Mouse (Mus musculus) gastrocnemius, adult 18-20 months (tissue): ENCODE data around the gene Klhl35. TPM values are rescaled to one million over a fixed set of nuclear protein-coding genes. Genes with fewer than 3 reads are reported as not detected.
A peak's percentile ranks its signal among the peaks of the same experiment; 100 is the strongest.

ENCODE experiments used
- DNase-seq: peaks from one replicate; pipeline ENCODE4 v3.0.0; 2021; ENCODE audit warnings: low spot score
- total RNA-seq, 2 experiments: library from RNA; stranded (reverse); gene quantifications; 2 replicates each; pipeline ENCODE4 v1.2.3; 2021

Gene Klhl35
- total RNA-seq, 2 experiments from 2014 or later, result not detected

DNA sequence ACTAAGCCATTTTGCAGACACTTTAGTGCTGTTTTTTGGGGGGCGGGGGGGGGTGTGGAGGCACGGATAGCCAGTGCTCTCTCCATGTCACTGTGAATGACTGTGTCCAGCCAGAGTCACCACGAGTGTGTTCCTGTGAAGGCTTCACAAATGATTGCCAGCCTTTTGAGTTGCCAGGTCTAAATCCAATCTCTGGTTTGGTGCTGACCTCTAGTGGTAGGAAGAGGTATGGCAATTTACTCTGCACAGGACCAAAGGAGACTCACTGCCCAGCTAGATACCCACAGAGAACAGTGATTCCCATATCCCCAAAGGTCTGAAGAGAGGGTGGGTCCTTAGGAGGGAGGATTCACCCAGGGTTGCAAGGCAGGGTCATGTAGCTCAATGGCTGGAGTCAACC is 15.1 kb upstream of the Klhl35 start:
- DNase-seq, result peak; percentile 85

DNA sequence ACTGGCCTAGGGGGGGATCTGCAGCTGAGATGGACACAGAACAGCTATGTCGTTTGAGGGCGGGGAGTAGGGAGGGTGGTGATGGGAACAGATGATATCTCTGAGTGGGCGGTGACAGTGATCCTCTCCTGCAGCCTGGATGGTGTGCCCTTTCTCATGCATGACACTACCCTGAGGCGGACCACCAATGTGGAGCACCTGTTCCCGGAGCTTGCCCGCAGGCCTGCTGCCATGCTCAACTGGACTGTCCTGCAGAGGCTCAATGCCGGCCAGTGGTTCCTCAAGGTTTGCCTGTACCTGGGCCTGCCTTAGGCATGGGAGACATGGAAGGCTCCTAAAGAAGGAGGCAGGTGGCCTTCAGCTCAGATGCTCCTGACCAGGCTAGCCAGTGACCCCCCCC is 12.9 kb upstream of the Klhl35 start:
- DNase-seq, result no peak

- DNase-seq, result no peak
Measured at GRCm38 (mm10) chr7:99454044-99454443, 11.8 kb upstream of the Klhl35 start.

DNA sequence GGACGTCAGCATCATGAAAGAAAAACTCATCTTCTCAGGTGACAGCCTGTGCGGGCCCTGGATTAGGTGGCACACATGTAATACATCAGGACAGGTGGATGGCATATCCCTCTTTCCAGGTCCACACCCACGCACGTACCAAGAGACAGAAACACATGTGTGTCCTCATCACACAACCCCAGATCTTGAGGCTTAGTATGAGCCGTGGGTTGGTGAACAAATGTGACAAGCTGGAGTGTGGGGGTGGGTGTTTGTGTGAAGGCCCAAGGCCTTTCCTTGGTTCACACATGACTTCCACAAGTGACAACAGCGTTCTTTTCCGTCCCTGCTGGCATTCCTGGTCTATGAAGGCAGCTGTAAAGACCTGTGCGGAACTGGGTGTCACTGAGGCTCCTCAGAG is 7.0 kb upstream of the Klhl35 start:
- no peak for DNase-seq

GRCm38 (mm10) chr7:99459888-99460652 is 5.7 kb upstream of the Klhl35 start:
- DNase-seq, result no peak

DNA sequence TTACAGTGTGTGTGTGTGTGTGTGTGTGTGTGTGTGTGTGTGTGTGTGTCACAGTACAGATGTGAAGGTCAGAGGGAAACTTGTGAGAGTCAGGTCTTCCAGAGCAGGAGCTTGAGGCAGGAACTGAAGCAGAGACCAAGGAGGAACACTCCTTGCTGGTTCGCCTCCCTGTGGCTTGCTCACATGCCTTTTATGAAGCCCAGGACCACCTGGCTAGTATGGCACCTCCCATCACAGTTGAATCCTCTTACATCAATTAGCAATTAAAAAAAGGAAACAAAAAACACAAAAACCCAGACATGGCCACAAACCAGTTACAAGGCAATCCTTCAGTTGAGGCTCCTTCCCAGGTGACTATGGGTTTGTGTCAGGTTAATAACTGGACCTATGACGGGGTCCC is 2.7 kb upstream of the Klhl35 start:
- DNase-seq, result no peak

DNA sequence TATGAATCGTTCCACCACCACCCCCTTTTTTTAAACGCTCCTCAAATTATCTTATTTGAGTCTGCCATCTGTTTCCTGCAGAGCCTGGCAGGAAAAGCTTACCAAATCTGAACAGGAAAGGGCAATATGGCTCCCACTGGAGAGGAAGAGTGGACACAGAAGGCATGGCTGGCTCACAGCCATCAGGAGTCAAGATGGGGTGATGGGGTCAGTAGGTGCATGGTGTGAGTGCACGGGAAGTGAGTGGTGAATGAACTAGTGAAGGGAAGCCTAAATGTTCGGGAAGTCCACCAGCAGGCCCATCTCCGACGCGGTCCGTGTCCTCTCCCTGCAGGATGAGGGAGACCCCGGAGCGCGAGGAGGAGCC is 2.1 kb downstream of the Klhl35 start:
- DNase-seq, result no peak

- peak; percentile 32 for DNase-seq
Measured at GRCm38 (mm10) chr7:99468283-99469132, 2.7 kb downstream of the Klhl35 start.

GRCm38 (mm10) chr7:99469680-99470405 is 4.0 kb downstream of the Klhl35 start:
- DNase-seq, result no peak

- no peak for DNase-seq
Measured at GRCm38 (mm10) chr7:99471578-99471977, 5.8 kb downstream of the Klhl35 start.

- DNase-seq, result no peak
Measured at GRCm38 (mm10) chr7:99473638-99474407, 8.0 kb downstream of the Klhl35 start.

GRCm38 (mm10) chr7:99474836-99475561 is 9.2 kb downstream of the Klhl35 start:
- DNase-seq, result no peak

GRCm38 (mm10) chr7:99475562-99475911 is 9.7 kb downstream of the Klhl35 start:
- no peak for DNase-seq

GRCm38 (mm10) chr7:99476558-99477114 is 10.8 kb downstream of the Klhl35 start:
- DNase-seq, result no peak

GRCm38 (mm10) chr7:99477235-99477634 is 11.4 kb downstream of the Klhl35 start:
- DNase-seq, result no peak

DNA sequence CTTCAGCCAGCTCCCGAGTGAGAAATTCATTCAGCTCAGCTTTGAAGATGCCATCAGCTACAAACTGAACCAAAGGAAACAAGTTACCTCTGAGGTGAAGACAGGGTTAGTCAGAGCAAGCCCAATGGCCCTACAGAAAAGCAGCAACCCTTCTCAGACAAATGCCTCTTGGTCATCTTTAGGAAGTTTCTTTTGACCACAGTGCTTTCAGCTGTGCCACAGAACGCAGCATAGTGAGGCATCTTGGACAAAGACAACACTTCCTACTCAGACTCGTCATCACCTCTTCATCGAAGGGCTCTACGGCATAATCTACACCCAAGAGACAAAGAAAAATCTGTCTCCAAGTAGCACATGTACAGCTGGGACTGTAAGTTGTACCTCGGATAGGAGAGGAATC is 16.8 kb downstream of the Klhl35 start:
- DNase-seq, result no peak

DNA sequence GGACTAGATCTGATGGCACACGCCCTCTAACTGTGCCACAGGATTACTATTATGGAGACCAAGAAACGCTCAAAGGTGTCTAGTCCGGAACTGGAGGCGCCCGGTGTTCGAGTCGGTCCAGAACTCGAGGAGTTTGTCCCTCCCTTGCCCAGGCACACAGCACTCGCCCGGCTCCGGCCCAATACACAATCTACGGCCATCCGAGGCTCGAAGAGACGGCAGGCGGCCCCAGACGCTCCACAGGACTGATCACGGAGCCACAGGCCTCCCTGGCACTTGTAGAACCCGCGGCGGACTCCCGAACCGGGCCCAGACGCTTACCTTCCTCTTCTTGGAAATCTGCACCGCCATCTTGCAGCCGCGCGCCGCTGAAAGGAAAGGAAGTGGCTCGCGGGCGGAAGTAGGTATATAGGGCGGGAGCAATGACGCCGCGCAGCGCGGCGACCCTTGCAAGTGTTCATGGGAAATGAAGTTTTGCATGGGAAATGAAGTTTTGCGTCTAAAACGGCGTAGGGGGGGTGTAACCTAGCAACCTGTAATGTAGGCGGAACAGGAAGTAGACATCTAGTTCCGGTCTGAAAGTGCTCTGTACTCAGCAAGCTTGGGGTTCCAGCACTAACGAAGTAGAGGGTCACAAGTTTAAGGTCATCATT is 17.6 kb downstream of the Klhl35 start, which contains the start of gene Rps3:
Gene Rps3 (minus strand): TSS at position 468 of the 653 bp plus-strand sequence.
- DNase-seq, result peak; percentile 96

GRCm38 (mm10) chr7:99483924-99484319 is 18.1 kb downstream of the Klhl35 start:
- DNase-seq, result no peak

- no peak for DNase-seq
Measured at GRCm38 (mm10) chr7:99484679-99485078, 18.9 kb downstream of the Klhl35 start.

DNA sequence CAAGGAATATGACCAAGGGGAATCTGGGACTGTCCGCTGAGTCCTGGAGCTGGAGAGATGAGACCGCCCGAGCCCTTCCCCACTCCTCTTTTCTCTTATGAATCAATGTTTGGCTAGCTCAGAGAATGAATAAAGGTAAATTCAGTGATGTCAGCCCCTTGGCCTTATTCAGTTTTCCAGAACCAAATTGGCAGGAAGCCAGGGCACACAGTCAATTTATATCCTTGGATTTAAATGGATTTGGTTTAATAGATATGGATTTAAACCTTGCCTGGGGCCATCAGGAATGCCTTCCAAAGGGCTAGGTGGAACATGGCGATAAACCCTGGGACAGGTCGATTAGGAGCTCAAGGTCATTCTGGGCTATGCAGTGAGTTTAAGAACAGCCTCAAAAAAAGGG is 23.9 kb downstream of the Klhl35 start:
- no peak for DNase-seq
